Mouse (Mus musculus) layer of hippocampus, adult 9-10 months (tissue): ENCODE data around the gene Tgfa.

ENCODE experiments used
- DNase-seq: peaks from one replicate; pipeline ENCODE4 v3.0.0; 2022; ENCODE audit warnings: low spot score

Gene Tgfa

GRCm38 (mm10) chr6:86194941-86195932 lies at the start of gene Tgfa:
TSS of gene Tgfa (plus strand) at chr6:86195223.
- no peak for DNase-seq

- DNase-seq, result no peak
These were observed 46.5 kb upstream of the Tgfa start for GRCm38 (mm10) chr6:86148518-86148917.

- no peak for DNase-seq
These were observed 46.0 kb upstream of the Tgfa start for GRCm38 (mm10) chr6:86149001-86149400.

GRCm38 (mm10) chr6:86152676-86153075 lies 42.3 kb upstream of the Tgfa start:
- DNase-seq, result no peak

GRCm38 (mm10) chr6:86153436-86153990 lies 41.5 kb upstream of the Tgfa start:
- no peak for DNase-seq

GRCm38 (mm10) chr6:86154006-86154405 lies 41.0 kb upstream of the Tgfa start:
- DNase-seq, result no peak

- DNase-seq, result no peak
These were observed 40.5 kb upstream of the Tgfa start for GRCm38 (mm10) chr6:86154481-86154880.

- no peak for DNase-seq
These were observed 37.5 kb upstream of the Tgfa start for GRCm38 (mm10) chr6:86157253-86158234.

GRCm38 (mm10) chr6:86160878-86161277 lies 34.1 kb upstream of the Tgfa start:
- no peak for DNase-seq

- DNase-seq, result no peak
These were observed 33.4 kb upstream of the Tgfa start for GRCm38 (mm10) chr6:86161586-86161985.

GRCm38 (mm10) chr6:86164028-86164427 lies 31.0 kb upstream of the Tgfa start:
- DNase-seq, result no peak

GRCm38 (mm10) chr6:86166426-86166825 lies 28.6 kb upstream of the Tgfa start:
- DNase-seq, result no peak

- no peak for DNase-seq
These were observed 27.2 kb upstream of the Tgfa start for GRCm38 (mm10) chr6:86167851-86168250.

GRCm38 (mm10) chr6:86169166-86169565 lies 25.9 kb upstream of the Tgfa start:
- DNase-seq, result no peak

- DNase-seq, result no peak
These were observed 18.8 kb upstream of the Tgfa start for GRCm38 (mm10) chr6:86176236-86176635.

- DNase-seq, result no peak
These were observed 18.3 kb upstream of the Tgfa start for GRCm38 (mm10) chr6:86176721-86177120.

GRCm38 (mm10) chr6:86177331-86177982 lies 17.6 kb upstream of the Tgfa start:
- no peak for DNase-seq

GRCm38 (mm10) chr6:86180617-86181016 lies 14.4 kb upstream of the Tgfa start:
- DNase-seq, result no peak

- no peak for DNase-seq
These were observed 13.0 kb upstream of the Tgfa start for GRCm38 (mm10) chr6:86182016-86182415.

- DNase-seq, result no peak
These were observed 12.4 kb upstream of the Tgfa start for GRCm38 (mm10) chr6:86182626-86183025.

GRCm38 (mm10) chr6:86186106-86186955 lies 8.7 kb upstream of the Tgfa start:
- no peak for DNase-seq
